Mouse (Mus musculus): Measurements from ENCODE around the gene Acsf2.
A peak's percentile ranks its signal among the peaks of the same experiment; 100 is the strongest.

GRCm38 (mm10) chr11:94548888-94549690 lies 52.6 kb downstream of the Acsf2 start, which contains the start of gene Rsad1:
- TF ChIP-seq CTCF (IDR thresholded peaks at IDR 0.05; ENCODE audit: low read depth, low read length), result peak; percentile 74
- TF ChIP-seq TAL1 (conservative IDR thresholded peaks at IDR 0.05; ENCODE audit: low read depth, low read length), result no peak
- no peak for TF ChIP-seq GATA1 (IDR thresholded peaks at IDR 0.05; ENCODE audit: borderline replicate concordance, low read length)
- TF ChIP-seq POLR2AphosphoS5 (IDR thresholded peaks at IDR 0.05; ENCODE audit: insufficient replicate concordance, low read depth, low read length), result no peak
